Mouse (Mus musculus): ENCODE data around the gene Cdh4.

Gene Cdh4

GRCm38 (mm10) chr2:179761718-179762441, 319.6 kb downstream of the Cdh4 start:
- DNase-seq (ENCODE audit: low read depth, low spot score): no peak
- no peaks in the 10 kb centered on the region for H3K36me3 ChIP-seq (ENCODE audit: control insufficient read depth, insufficient read depth, low read length, poor library complexity, severe bottlenecking)
- H3K27me3 ChIP-seq (ENCODE audit: control insufficient read depth, insufficient read depth, low read length, poor library complexity, severe bottlenecking): no peaks in the 10 kb centered on the region

GRCm38 (mm10) chr2:179762521-179763305, 320.5 kb downstream of the Cdh4 start:
- DNase-seq (ENCODE audit: low read depth, low spot score): no peak
- Histone ChIP-seq H3K27me3 (ENCODE audit: control insufficient read depth, insufficient read depth, low read length, poor library complexity, severe bottlenecking) (no peaks in the 10 kb centered on the region), H3K36me3 (ENCODE audit: control insufficient read depth, insufficient read depth, low read length, poor library complexity, severe bottlenecking) (no peaks in the 10 kb centered on the region)

GRCm38 (mm10) chr2:179764460-179764859, 322.2 kb downstream of the Cdh4 start:
- DNase-seq (ENCODE audit: low read depth, low spot score): no peak
- no peaks in the 10 kb centered on the region for H3K27me3 ChIP-seq (ENCODE audit: control insufficient read depth, insufficient read depth, low read length, poor library complexity, severe bottlenecking)

GRCm38 (mm10) chr2:179766664-179767526, 324.7 kb downstream of the Cdh4 start:
- Histone ChIP-seq H3K36me3 (ENCODE audit: control insufficient read depth, insufficient read depth, low read length, poor library complexity, severe bottlenecking) (no peaks in the 10 kb centered on the region), H3K27me3 (ENCODE audit: control insufficient read depth, insufficient read depth, low read length, poor library complexity, severe bottlenecking) (no peaks in the 10 kb centered on the region)
- no peak for DNase-seq (ENCODE audit: low read depth, low spot score)

More at GRCm38 (mm10) chr2:179764460-179764859, 322.2 kb downstream of the Cdh4 start:
- no peaks in the 10 kb centered on the region for H3K36me3 ChIP-seq (ENCODE audit: control insufficient read depth, insufficient read depth, low read length, poor library complexity, severe bottlenecking)

GRCm38 (mm10) chr2:179767527-179767849, 325.3 kb downstream of the Cdh4 start:
- H3K36me3 ChIP-seq (ENCODE audit: control insufficient read depth, insufficient read depth, low read length, poor library complexity, severe bottlenecking): no peaks in the 10 kb centered on the region
- DNase-seq (ENCODE audit: low read depth, low spot score): no peak
- no peaks in the 10 kb centered on the region for H3K27me3 ChIP-seq (ENCODE audit: control insufficient read depth, insufficient read depth, low read length, poor library complexity, severe bottlenecking)

GRCm38 (mm10) chr2:179769137-179769536, 326.9 kb downstream of the Cdh4 start:
- Histone ChIP-seq H3K27me3 (ENCODE audit: control insufficient read depth, insufficient read depth, low read length, poor library complexity, severe bottlenecking) (no peaks in the 10 kb centered on the region), H3K36me3 (ENCODE audit: control insufficient read depth, insufficient read depth, low read length, poor library complexity, severe bottlenecking) (no peaks in the 10 kb centered on the region)
- no peak for DNase-seq (ENCODE audit: low read depth, low spot score)

GRCm38 (mm10) chr2:179769943-179770342, 327.7 kb downstream of the Cdh4 start:
- no peaks in the 10 kb centered on the region for H3K36me3 ChIP-seq (ENCODE audit: control insufficient read depth, insufficient read depth, low read length, poor library complexity, severe bottlenecking)
- DNase-seq (ENCODE audit: low read depth, low spot score): no peak
- no peaks in the 10 kb centered on the region for H3K27me3 ChIP-seq (ENCODE audit: control insufficient read depth, insufficient read depth, low read length, poor library complexity, severe bottlenecking)

- Histone ChIP-seq H3K27me3 (ENCODE audit: control insufficient read depth, insufficient read depth, low read length, poor library complexity, severe bottlenecking) (no peaks in the 10 kb centered on the region), H3K36me3 (ENCODE audit: control insufficient read depth, insufficient read depth, low read length, poor library complexity, severe bottlenecking) (no peaks in the 10 kb centered on the region)
- no peak for DNase-seq (ENCODE audit: low read depth, low spot score)
Observed at GRCm38 (mm10) chr2:179774440-179775110, 332.3 kb downstream of the Cdh4 start.

- Histone ChIP-seq H3K36me3 (ENCODE audit: control insufficient read depth, insufficient read depth, low read length, poor library complexity, severe bottlenecking) (no peaks in the 10 kb centered on the region), H3K27me3 (ENCODE audit: control insufficient read depth, insufficient read depth, low read length, poor library complexity, severe bottlenecking) (no peaks in the 10 kb centered on the region)
Observed at GRCm38 (mm10) chr2:179775999-179776705, 333.9 kb downstream of the Cdh4 start.

GRCm38 (mm10) chr2:179779266-179779665, 337.0 kb downstream of the Cdh4 start:
- Histone ChIP-seq H3K36me3 (ENCODE audit: control insufficient read depth, insufficient read depth, low read length, poor library complexity, severe bottlenecking) (no peaks in the 10 kb centered on the region), H3K27me3 (ENCODE audit: control insufficient read depth, insufficient read depth, low read length, poor library complexity, severe bottlenecking) (no peaks in the 10 kb centered on the region)
- no peak for DNase-seq (ENCODE audit: low read depth, low spot score)

More at GRCm38 (mm10) chr2:179775999-179776705, 333.9 kb downstream of the Cdh4 start:
- no peak for DNase-seq (ENCODE audit: low read depth, low spot score)

GRCm38 (mm10) chr2:179780961-179781360, 338.7 kb downstream of the Cdh4 start:
- Histone ChIP-seq H3K36me3 (ENCODE audit: control insufficient read depth, insufficient read depth, low read length, poor library complexity, severe bottlenecking) (no peaks in the 10 kb centered on the region), H3K27me3 (ENCODE audit: control insufficient read depth, insufficient read depth, low read length, poor library complexity, severe bottlenecking) (no peaks in the 10 kb centered on the region)
- DNase-seq (ENCODE audit: low read depth, low spot score): no peak

- Histone ChIP-seq H3K27me3 (ENCODE audit: control insufficient read depth, insufficient read depth, low read length, poor library complexity, severe bottlenecking) (no peaks in the 10 kb centered on the region), H3K36me3 (ENCODE audit: control insufficient read depth, insufficient read depth, low read length, poor library complexity, severe bottlenecking) (no peaks in the 10 kb centered on the region)
- DNase-seq (ENCODE audit: low read depth, low spot score): no peak
Observed at GRCm38 (mm10) chr2:179787256-179787655, 345.0 kb downstream of the Cdh4 start.

GRCm38 (mm10) chr2:179787797-179788196, 345.6 kb downstream of the Cdh4 start:
- Histone ChIP-seq H3K36me3 (ENCODE audit: control insufficient read depth, insufficient read depth, low read length, poor library complexity, severe bottlenecking) (no peaks in the 10 kb centered on the region), H3K27me3 (ENCODE audit: control insufficient read depth, insufficient read depth, low read length, poor library complexity, severe bottlenecking) (no peaks in the 10 kb centered on the region)
- DNase-seq (ENCODE audit: low read depth, low spot score): no peak

- no peak for DNase-seq (ENCODE audit: low read depth, low spot score)
- Histone ChIP-seq H3K27me3 (ENCODE audit: control insufficient read depth, insufficient read depth, low read length, poor library complexity, severe bottlenecking) (no peaks in the 10 kb centered on the region), H3K36me3 (ENCODE audit: control insufficient read depth, insufficient read depth, low read length, poor library complexity, severe bottlenecking) (no peaks in the 10 kb centered on the region)
Observed at GRCm38 (mm10) chr2:179790684-179791083, 348.5 kb downstream of the Cdh4 start.
